Mouse (Mus musculus): Measurements from ENCODE around the gene Fan1. TPM values are rescaled to one million over a fixed set of nuclear protein-coding genes. Genes with fewer than 3 reads are reported as not detected.

Fan1 gene
- polyA plus RNA-seq, 2 experiments = 0.70 to 1.1 TPM

- 75% methylated on average over 4 of the region's 4 CpGs for WGBS (ENCODE audit: insufficient replicate concordance)
- no peak overlapping the region for H3K27ac ChIP-seq
- no peak overlapping the region for H3K9ac ChIP-seq (replicated peaks)
- H3K36me3 ChIP-seq (replicated peaks; ENCODE audit: control insufficient read depth, insufficient read depth, low read depth) = no peaks in the 10 kb centered on the region
- H3K27me3 ChIP-seq (ENCODE audit: control insufficient read depth, insufficient read depth, low read length) = no peaks in the 10 kb centered on the region
- ATAC-seq (ENCODE audit: insufficient read depth) (no peak), DNase-seq (ENCODE audit: low read depth in 3 of 3, low spot score in 3 of 3) (no peak)
- no peak overlapping the region for H3K4me2 ChIP-seq (ENCODE audit: low read depth)
- no peak overlapping the region for H3K4me3 ChIP-seq (ENCODE audit: insufficient read depth in 1 of 2, low read depth in 2 of 2, low read length in 2 of 2)
- no peaks in the 10 kb centered on the region for H3K4me1 ChIP-seq (replicated peaks; ENCODE audit: control insufficient read depth in 2 of 2, insufficient read depth in 2 of 2, low read length in 1 of 2)
- TF ChIP-seq EP300 (IDR thresholded peaks at IDR 0.05; ENCODE audit: low read depth) (no peak), CTCF (IDR thresholded peaks at IDR 0.05; ENCODE audit: low read depth) (no peak)
- no peaks in the 10 kb centered on the region for H3K9me3 ChIP-seq (ENCODE audit: control insufficient read depth, low read length)
Observed at GRCm38 (mm10) chr7:64321658-64322057, 52.2 kb downstream of the Fan1 start.

- no peaks in the 10 kb centered on the region for H3K27me3 ChIP-seq (ENCODE audit: control insufficient read depth, insufficient read depth, low read length)
- 86% methylated on average over 5 of the region's 5 CpGs for WGBS (ENCODE audit: insufficient replicate concordance)
- no peak for TF ChIP-seq CTCF (IDR thresholded peaks at IDR 0.05; ENCODE audit: low read depth)
- no peak for TF ChIP-seq EP300 (IDR thresholded peaks at IDR 0.05; ENCODE audit: low read depth)
Observed at GRCm38 (mm10) chr7:64321125-64321524, 52.8 kb downstream of the Fan1 start.

GRCm38 (mm10) chr7:64312811-64313210 is 61.1 kb downstream of the Fan1 start:
- DNase-seq (ENCODE audit: low read depth in 3 of 3, low spot score in 3 of 3) (no peak), ATAC-seq (ENCODE audit: insufficient read depth) (no peak)
- H3K27me3 ChIP-seq (ENCODE audit: control insufficient read depth, insufficient read depth, low read length) = no peaks in the 10 kb centered on the region
- H3K4me1 ChIP-seq (replicated peaks; ENCODE audit: control insufficient read depth in 2 of 2, insufficient read depth in 2 of 2, low read length in 1 of 2) = no peaks in the 10 kb centered on the region
- 74% methylated on average over 7 of the region's 7 CpGs for WGBS (ENCODE audit: insufficient replicate concordance)
- H3K4me3 ChIP-seq (ENCODE audit: insufficient read depth in 1 of 2, low read depth in 2 of 2, low read length in 2 of 2) = no peak overlapping the region
- H3K4me2 ChIP-seq (ENCODE audit: low read depth) = no peak overlapping the region
- H3K9me3 ChIP-seq (ENCODE audit: control insufficient read depth, low read length) = no peaks in the 10 kb centered on the region
- no peak overlapping the region for H3K27ac ChIP-seq
- H3K9ac ChIP-seq (replicated peaks) = no peak overlapping the region
- TF ChIP-seq EP300 (IDR thresholded peaks at IDR 0.05; ENCODE audit: low read depth) = no peak
- TF ChIP-seq CTCF (IDR thresholded peaks at IDR 0.05; ENCODE audit: low read depth) = no peak
- H3K36me3 ChIP-seq (replicated peaks; ENCODE audit: control insufficient read depth, insufficient read depth, low read depth) = no peaks in the 10 kb centered on the region; the same call in 1 of the 2 replicates

More at GRCm38 (mm10) chr7:64321125-64321524, 52.8 kb downstream of the Fan1 start:
- no peak overlapping the region for H3K4me3 ChIP-seq (ENCODE audit: insufficient read depth in 1 of 2, low read depth in 2 of 2, low read length in 2 of 2)
- DNase-seq (ENCODE audit: low read depth in 3 of 3, low spot score in 3 of 3) = no peak
- H3K4me2 ChIP-seq (ENCODE audit: low read depth) = no peak overlapping the region
- no peak overlapping the region for H3K27ac ChIP-seq
- H3K36me3 ChIP-seq (replicated peaks; ENCODE audit: control insufficient read depth, insufficient read depth, low read depth) = no peaks in the 10 kb centered on the region
- H3K9me3 ChIP-seq (ENCODE audit: control insufficient read depth, low read length) = no peaks in the 10 kb centered on the region
- H3K9ac ChIP-seq (replicated peaks) = no peak overlapping the region
- no peaks in the 10 kb centered on the region for H3K4me1 ChIP-seq (replicated peaks; ENCODE audit: control insufficient read depth in 2 of 2, insufficient read depth in 2 of 2, low read length in 1 of 2)
- no peak for ATAC-seq (ENCODE audit: insufficient read depth)

GRCm38 (mm10) chr7:64310756-64311155 is 63.1 kb downstream of the Fan1 start:
- ATAC-seq (ENCODE audit: insufficient read depth) = no peak
- Histone ChIP-seq H3K4me2 (ENCODE audit: low read depth) (no peak overlapping the region), H3K9ac (replicated peaks) (no peak overlapping the region), H3K4me1 (replicated peaks; ENCODE audit: control insufficient read depth in 2 of 2, insufficient read depth in 2 of 2, low read length in 1 of 2) (no peaks in the 10 kb centered on the region), H3K27ac (no peak overlapping the region), H3K36me3 (replicated peaks; ENCODE audit: control insufficient read depth, insufficient read depth, low read depth) (no peaks in the 10 kb centered on the region; the same call in 1 of the 2 replicates), H3K4me3 (ENCODE audit: insufficient read depth in 1 of 2, low read depth in 2 of 2, low read length in 2 of 2) (no peak overlapping the region), H3K27me3 (ENCODE audit: control insufficient read depth, insufficient read depth, low read length) (no peaks in the 10 kb centered on the region), H3K9me3 (ENCODE audit: control insufficient read depth, low read length) (no peaks in the 10 kb centered on the region)
- TF ChIP-seq EP300 (IDR thresholded peaks at IDR 0.05; ENCODE audit: low read depth) = no peak
- no peak for TF ChIP-seq CTCF (IDR thresholded peaks at IDR 0.05; ENCODE audit: low read depth)
- DNase-seq (ENCODE audit: low read depth in 3 of 3, low spot score in 3 of 3) = no peak
- 39% methylated on average over 2 of the region's 2 CpGs for WGBS (ENCODE audit: insufficient replicate concordance)

- Histone ChIP-seq H3K4me2 (ENCODE audit: low read depth) (no peak overlapping the region), H3K27ac (no peak overlapping the region), H3K27me3 (ENCODE audit: control insufficient read depth, insufficient read depth, low read length) (no peaks in the 10 kb centered on the region), H3K9ac (replicated peaks) (no peak overlapping the region), H3K4me3 (ENCODE audit: insufficient read depth in 1 of 2, low read depth in 2 of 2, low read length in 2 of 2) (no peak overlapping the region), H3K36me3 (replicated peaks; ENCODE audit: control insufficient read depth, insufficient read depth, low read depth) (no peaks in the 10 kb centered on the region; the same call in 1 of the 2 replicates), H3K9me3 (ENCODE audit: control insufficient read depth, low read length) (no peaks in the 10 kb centered on the region), H3K4me1 (replicated peaks; ENCODE audit: control insufficient read depth in 2 of 2, insufficient read depth in 2 of 2, low read length in 1 of 2) (no peaks in the 10 kb centered on the region)
- ATAC-seq (ENCODE audit: insufficient read depth) (no peak), DNase-seq (ENCODE audit: low read depth in 3 of 3, low spot score in 3 of 3) (no peak)
- TF ChIP-seq CTCF (IDR thresholded peaks at IDR 0.05; ENCODE audit: low read depth) = no peak
- TF ChIP-seq EP300 (IDR thresholded peaks at IDR 0.05; ENCODE audit: low read depth) = no peak
- WGBS (ENCODE audit: insufficient replicate concordance) = 73% methylated on average over 7 of the region's 7 CpGs
Observed at GRCm38 (mm10) chr7:64310241-64310640, 63.7 kb downstream of the Fan1 start.

Other genes with a start within 250 kb of the Fan1 start
- gene Trpm1, start 220.3 kb downstream of the Fan1 start, polyA plus RNA-seq (2012; rRNA removed) = not detected in 2 replicates
- not detected in 2 replicates for gene Trpm1, start 220.3 kb downstream of the Fan1 start, polyA plus RNA-seq (2014; fragmentation: Nextera tagmentation; extraction: Ambion mirVana)
- gene Mtmr10, start 86.4 kb downstream of the Fan1 start, polyA plus RNA-seq (2012; rRNA removed) = 1.2 and 1.4 TPM in 2 replicates
- gene Mtmr10, start 86.4 kb downstream of the Fan1 start, polyA plus RNA-seq (2014; fragmentation: Nextera tagmentation; extraction: Ambion mirVana) = 2.4 and 2.7 TPM in 2 replicates
- 4.9 and 13.4 TPM in 2 replicates for gene Mphosph10, start 18.2 kb upstream of the Fan1 start, polyA plus RNA-seq (2012; rRNA removed)
- gene Mphosph10, start 18.2 kb upstream of the Fan1 start, polyA plus RNA-seq (2014; fragmentation: Nextera tagmentation; extraction: Ambion mirVana) = 23.0 and 24.1 TPM in 2 replicates
- 12.5 and 21.1 TPM in 2 replicates for gene Mcee, start 18.5 kb upstream of the Fan1 start, polyA plus RNA-seq (2012; rRNA removed)
- 42.1 and 48.0 TPM in 2 replicates for gene Mcee, start 18.5 kb upstream of the Fan1 start, polyA plus RNA-seq (2014; fragmentation: Nextera tagmentation; extraction: Ambion mirVana)
- 0.02 and 0.41 TPM in 2 replicates for gene Apba2, start 127.6 kb upstream of the Fan1 start, polyA plus RNA-seq (2012; rRNA removed)
- gene Apba2, start 127.6 kb upstream of the Fan1 start, polyA plus RNA-seq (2014; fragmentation: Nextera tagmentation; extraction: Ambion mirVana) = not detected in 2 replicates